Mouse (Mus musculus) WW6 (cell line): ENCODE measurements around the gene Ppfia3.

Experiments
- DNase-seq: peaks from one replicate; pipeline ENCODE4 v3.0.0-alpha.2; 2013; ENCODE audit warnings: low read depth, low spot score

The Ppfia3 gene

DNA sequence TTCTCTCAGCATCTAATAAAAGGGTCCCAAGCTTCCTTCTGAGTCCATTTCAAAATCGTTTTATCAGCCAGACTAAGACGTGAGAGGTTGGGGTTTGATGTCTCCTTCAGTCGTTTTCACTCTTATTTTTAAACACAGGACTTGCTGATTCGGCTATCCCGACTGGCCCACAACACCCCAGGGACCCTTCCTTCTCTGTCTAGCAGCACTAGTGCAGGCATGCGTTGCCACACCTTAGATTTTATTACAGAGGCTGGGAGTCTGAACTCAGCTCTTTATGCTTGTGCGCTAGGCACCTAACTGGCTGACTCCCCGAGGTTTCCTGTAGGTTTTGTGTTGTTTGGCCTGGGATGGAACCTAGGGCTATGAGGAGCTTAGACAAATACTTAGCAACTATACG is 53.3 kb downstream of the Ppfia3 start:
- DNase-seq: no peak

DNA sequence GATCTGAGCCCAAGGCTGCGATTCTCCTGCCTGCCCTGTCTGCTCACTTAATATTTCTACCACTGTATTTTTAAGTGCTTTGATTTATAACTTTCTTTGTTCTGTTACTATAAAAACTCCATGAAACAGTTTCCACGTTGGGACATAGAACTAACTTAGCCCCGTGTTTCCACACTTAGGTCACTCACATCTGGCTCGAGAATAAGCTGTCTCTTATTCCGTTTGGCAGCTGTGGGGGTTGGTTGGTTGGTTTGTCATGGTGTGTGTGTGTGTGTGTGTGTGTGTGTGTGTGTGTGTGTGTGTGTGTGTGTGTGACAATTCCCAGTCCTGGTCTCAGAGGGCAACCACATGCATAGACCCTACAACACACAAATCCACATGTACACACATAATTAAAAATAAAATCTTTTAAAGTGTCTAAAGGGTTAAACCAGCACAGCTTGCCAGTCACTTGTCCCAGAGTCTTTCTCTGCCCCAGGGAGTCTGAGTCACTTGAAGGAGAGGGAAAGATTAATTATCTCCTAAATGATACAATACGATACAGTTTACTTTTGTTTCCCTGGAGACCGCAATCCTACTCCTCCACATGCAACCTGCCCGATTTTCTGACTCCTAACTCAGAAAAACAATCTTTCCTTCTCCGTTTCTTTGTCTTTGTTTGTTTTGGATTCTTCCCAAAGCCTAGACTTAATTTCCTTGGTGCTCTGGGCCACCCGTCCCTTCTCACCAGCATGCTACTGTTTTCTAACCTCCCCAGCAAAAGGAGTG is 53.9 kb downstream of the Ppfia3 start:
- no peak for DNase-seq

DNA sequence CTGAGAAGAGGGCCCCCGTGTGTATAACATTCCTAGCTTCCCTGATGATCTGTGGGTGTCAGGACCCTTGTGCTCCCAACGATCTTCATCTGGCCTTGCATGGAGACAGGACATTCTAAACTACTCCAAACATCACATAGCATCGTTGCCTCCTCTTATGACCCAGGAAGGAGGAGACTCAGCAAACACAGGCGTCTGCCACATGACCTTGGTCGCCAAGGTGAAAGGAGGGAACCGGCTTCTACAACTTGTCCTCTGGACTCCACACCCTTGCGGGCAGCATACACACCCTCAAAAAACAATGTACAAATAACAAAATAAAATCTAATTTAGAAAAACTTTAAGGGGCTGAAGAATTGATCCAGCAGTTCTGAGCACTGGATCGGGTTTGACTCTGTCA is 54.8 kb downstream of the Ppfia3 start:
- DNase-seq: no peak

GRCm38 (mm10) chr7:45309455-45309854 is 57.4 kb downstream of the Ppfia3 start:
- DNase-seq: peak; percentile 52

DNA sequence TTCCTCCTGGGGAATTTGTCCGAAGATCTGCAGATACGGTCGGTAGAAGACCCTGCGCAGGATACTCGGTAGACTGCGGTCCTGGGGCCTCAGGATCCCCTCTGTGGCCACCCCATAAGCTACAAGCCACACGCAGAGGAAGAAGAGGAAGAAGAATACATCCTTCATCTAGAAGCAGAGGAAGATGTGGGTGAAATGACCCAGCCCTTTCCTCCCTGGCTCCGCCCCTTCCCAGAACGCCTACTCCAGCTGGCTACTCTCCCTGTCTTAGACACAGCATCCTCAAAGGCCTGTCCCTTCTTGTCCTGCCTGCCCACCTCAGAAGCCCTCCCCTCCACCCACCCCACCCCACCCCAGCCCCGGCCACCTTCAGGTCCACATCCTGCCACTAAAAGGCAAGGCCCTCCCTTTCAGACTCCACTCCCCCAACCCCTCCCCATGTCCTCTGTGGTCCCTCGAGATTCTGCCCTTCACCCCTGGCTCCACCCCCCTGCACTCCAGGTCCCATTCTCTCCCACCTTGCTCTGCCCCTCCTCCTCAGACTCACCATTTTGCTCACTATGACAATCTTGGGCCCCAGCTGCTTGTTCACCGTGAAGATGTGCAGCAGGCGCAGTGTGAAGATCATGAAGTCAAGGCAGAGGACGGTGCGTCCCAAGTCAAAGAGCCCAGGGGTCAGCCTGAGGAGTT is 58.1 kb downstream of the Ppfia3 start:
- DNase-seq: no peak

DNA sequence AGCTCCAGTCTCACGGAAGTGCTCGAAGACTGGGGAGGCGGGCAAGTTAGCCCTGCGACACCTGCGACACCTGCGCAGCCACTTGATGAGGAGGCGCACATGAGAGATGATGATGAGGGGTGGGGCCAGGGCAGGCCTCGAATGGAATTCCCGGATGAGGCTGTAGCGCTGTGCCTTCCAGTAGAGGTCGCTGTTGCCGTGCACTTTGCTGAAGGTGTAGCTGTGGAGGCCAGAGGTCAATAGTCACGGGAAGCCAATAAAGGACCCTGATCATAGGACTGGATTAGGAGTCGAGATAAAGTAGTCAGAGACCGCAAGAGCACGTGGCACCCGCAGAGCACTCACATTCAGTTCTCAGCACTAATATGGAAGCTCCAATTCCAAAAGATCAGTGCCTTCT is 61.5 kb downstream of the Ppfia3 start:
- peak; percentile 78 for DNase-seq

DNA sequence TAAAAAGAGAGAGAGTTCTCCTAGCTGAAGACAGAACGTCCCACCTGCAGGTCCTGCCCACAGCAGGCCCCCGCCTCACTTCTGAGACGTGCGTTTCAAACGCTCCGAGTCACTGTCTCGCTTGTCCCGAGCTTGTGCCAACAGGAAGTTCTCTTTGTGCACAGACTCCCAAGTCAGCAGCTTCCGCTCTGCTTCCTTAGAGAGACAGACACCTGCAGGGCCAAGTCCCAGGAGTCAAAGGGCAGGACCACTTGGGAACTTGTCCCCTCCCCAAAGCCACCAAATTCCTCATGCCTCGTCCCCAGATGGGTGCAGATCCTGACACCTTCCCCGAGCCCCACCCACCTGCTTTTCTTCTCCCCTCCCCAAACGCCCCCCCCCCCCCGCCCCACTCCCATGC is 62.0 kb downstream of the Ppfia3 start:
- no peak for DNase-seq

GRCm38 (mm10) chr7:45302626-45303025 is 64.2 kb downstream of the Ppfia3 start:
- no peak for DNase-seq

- no peak for DNase-seq
Measured at GRCm38 (mm10) chr7:45300270-45300669, 66.5 kb downstream of the Ppfia3 start.

GRCm38 (mm10) chr7:45299752-45300151 is 67.1 kb downstream of the Ppfia3 start:
- no peak for DNase-seq

DNA sequence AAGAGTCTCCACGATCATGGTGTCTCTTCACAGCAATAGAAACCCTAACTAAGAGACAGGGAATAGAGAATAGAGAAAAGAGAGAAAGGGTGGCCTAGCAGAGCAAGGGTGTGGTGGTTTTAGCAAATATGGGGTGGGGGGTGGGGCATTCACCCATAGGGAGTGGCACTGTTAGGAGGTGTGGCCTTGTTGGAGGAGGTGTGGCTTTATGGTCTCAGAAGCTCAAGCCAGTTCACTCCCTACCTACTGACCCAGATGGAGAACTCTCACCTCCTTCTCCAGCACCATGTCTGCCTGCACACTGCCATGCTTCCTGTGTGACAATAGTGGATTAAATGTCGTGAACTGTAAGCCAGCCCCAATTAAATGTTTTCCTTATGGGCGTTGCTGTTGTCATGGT is 69.3 kb downstream of the Ppfia3 start:
- DNase-seq: no peak

- no peak for DNase-seq
Measured at GRCm38 (mm10) chr7:45296626-45297025, 70.2 kb downstream of the Ppfia3 start.
